Mouse (Mus musculus): ENCODE data around the gene Tm7sf2. TPM values are rescaled to one million over a fixed set of nuclear protein-coding genes. Genes with fewer than 3 reads are reported as not detected.
A peak's percentile ranks its signal among the peaks of the same experiment; 100 is the strongest.

Tm7sf2 gene
- polyA plus RNA-seq, 1 experiment from 2014 or later, result 22.1 TPM

- Histone ChIP-seq H3K4me1 (ENCODE audit: control insufficient read depth, insufficient read depth, low read length) (peaks cover 19% of the 10 kb centered on the region), H3K4me3 (ENCODE audit: low read length) (peak overlapping the region; percentile 90), H3K9ac (ENCODE audit: low read depth, low read length) (peak overlapping the region; percentile 95), H3K27me3 (ENCODE audit: control insufficient read depth, insufficient read depth, low read length) (no peaks in the 10 kb centered on the region), H3K4me2 (replicated peaks; ENCODE audit: low read depth, low read length) (peak overlapping the region; percentile 100), H3K9me3 (ENCODE audit: control insufficient read depth, low read length) (no peaks in the 10 kb centered on the region), H3K36me3 (ENCODE audit: control insufficient read depth, insufficient read depth, low read length) (peaks cover 15% of the 10 kb centered on the region), H3K27ac (ENCODE audit: low read depth, low read length) (peak overlapping the region; percentile 96)
- WGBS, result 1% methylated on average over 44 of the region's 44 CpGs
- ATAC-seq (ENCODE audit: low FRiP score, low TSS enrichment), result no peak
These were observed 6.4 kb downstream of the Tm7sf2 start for GRCm38 (mm10) chr19:6061641-6062302.

GRCm38 (mm10) chr19:6061021-6061533, 7.1 kb downstream of the Tm7sf2 start, which contains the start of gene Znhit2:
Gene Znhit2 (plus strand): TSS chr19:6061192.
- peak; percentile 63 for ATAC-seq (ENCODE audit: low FRiP score, low TSS enrichment)
- peak within 1 kb of the TSS; percentile 96 for H3K27ac ChIP-seq (ENCODE audit: low read depth, low read length)
- under 1% methylated on average over 58 of the region's 58 CpGs for WGBS
- no peaks in the 10 kb centered on the region for H3K9me3 ChIP-seq (ENCODE audit: control insufficient read depth, low read length)
- H3K9ac ChIP-seq (ENCODE audit: low read depth, low read length), result peak within 1 kb of the TSS; percentile 95
- H3K36me3 ChIP-seq (ENCODE audit: control insufficient read depth, insufficient read depth, low read length), result peaks cover 17% of the 10 kb centered on the region
- peak within 1 kb of the TSS; percentile 100 for H3K4me2 ChIP-seq (replicated peaks; ENCODE audit: low read depth, low read length)
- peak within 1 kb of the TSS; percentile 90 for H3K4me3 ChIP-seq (ENCODE audit: low read length)
- no peaks in the 10 kb centered on the region for H3K27me3 ChIP-seq (ENCODE audit: control insufficient read depth, insufficient read depth, low read length)
- peaks cover 16% of the 10 kb centered on the region for H3K4me1 ChIP-seq (ENCODE audit: control insufficient read depth, insufficient read depth, low read length)

GRCm38 (mm10) chr19:6058966-6059365, 9.2 kb downstream of the Tm7sf2 start:
- Histone ChIP-seq H3K27ac (ENCODE audit: low read depth, low read length) (no peak overlapping the region), H3K9ac (ENCODE audit: low read depth, low read length) (peak overlapping the region; percentile 88), H3K4me1 (ENCODE audit: control insufficient read depth, insufficient read depth, low read length) (peaks cover 15% of the 10 kb centered on the region), H3K4me2 (replicated peaks; ENCODE audit: low read depth, low read length) (peak overlapping the region; percentile 84), H3K36me3 (ENCODE audit: control insufficient read depth, insufficient read depth, low read length) (peaks cover 36% of the 10 kb centered on the region), H3K27me3 (ENCODE audit: control insufficient read depth, insufficient read depth, low read length) (no peaks in the 10 kb centered on the region), H3K9me3 (ENCODE audit: control insufficient read depth, low read length) (no peaks in the 10 kb centered on the region), H3K4me3 (ENCODE audit: low read length) (peak overlapping the region; percentile 82)
- ATAC-seq (ENCODE audit: low FRiP score, low TSS enrichment), result no peak
- WGBS, result 83% methylated on average over 5 of the region's 5 CpGs

- peak overlapping the region; percentile 63; the same call in 1 of the 2 replicates for H3K27ac ChIP-seq (ENCODE audit: low read depth, low read length)
- H3K9me3 ChIP-seq (ENCODE audit: control insufficient read depth, low read length), result no peaks in the 10 kb centered on the region
- peak overlapping the region; percentile 82 for H3K4me3 ChIP-seq (ENCODE audit: low read length)
- no peak for ATAC-seq (ENCODE audit: low FRiP score, low TSS enrichment)
- peaks cover 15% of the 10 kb centered on the region for H3K4me1 ChIP-seq (ENCODE audit: control insufficient read depth, insufficient read depth, low read length)
- peak overlapping the region; percentile 84 for H3K4me2 ChIP-seq (replicated peaks; ENCODE audit: low read depth, low read length)
- peak overlapping the region; percentile 88 for H3K9ac ChIP-seq (ENCODE audit: low read depth, low read length)
- 33% methylated on average over 5 of the region's 5 CpGs for WGBS
- no peaks in the 10 kb centered on the region for H3K27me3 ChIP-seq (ENCODE audit: control insufficient read depth, insufficient read depth, low read length)
- peaks cover 41% of the 10 kb centered on the region for H3K36me3 ChIP-seq (ENCODE audit: control insufficient read depth, insufficient read depth, low read length)
These were observed 9.7 kb downstream of the Tm7sf2 start for GRCm38 (mm10) chr19:6058513-6058912.

- peaks cover 51% of the 10 kb centered on the region for H3K36me3 ChIP-seq (ENCODE audit: control insufficient read depth, insufficient read depth, low read length)
- peak within 1 kb of the TSS; percentile 88 for H3K9ac ChIP-seq (ENCODE audit: low read depth, low read length)
- H3K9me3 ChIP-seq (ENCODE audit: control insufficient read depth, low read length), result no peaks in the 10 kb centered on the region
- under 1% methylated on average over 58 of the region's 63 CpGs for WGBS
- H3K27ac ChIP-seq (ENCODE audit: low read depth, low read length), result peak within 1 kb of the TSS; percentile 63
- peak within 1 kb of the TSS; percentile 84 for H3K4me2 ChIP-seq (replicated peaks; ENCODE audit: low read depth, low read length)
- peaks cover 14% of the 10 kb centered on the region for H3K4me1 ChIP-seq (ENCODE audit: control insufficient read depth, insufficient read depth, low read length)
- H3K27me3 ChIP-seq (ENCODE audit: control insufficient read depth, insufficient read depth, low read length), result no peaks in the 10 kb centered on the region
- peak; percentile 87 for ATAC-seq (ENCODE audit: low FRiP score, low TSS enrichment)
- peak within 1 kb of the TSS; percentile 82 for H3K4me3 ChIP-seq (ENCODE audit: low read length)
These were observed 10.7 kb downstream of the Tm7sf2 start, which contains the start of the genes Mrpl49 and Fau for GRCm38 (mm10) chr19:6057313-6058096. Gene Mrpl49 (minus strand): TSS chr19:6057785. Gene Fau (plus strand): TSS chr19:6057844.

GRCm38 (mm10) chr19:6056696-6057095, 11.5 kb downstream of the Tm7sf2 start:
- Histone ChIP-seq H3K4me1 (ENCODE audit: control insufficient read depth, insufficient read depth, low read length) (peaks cover 6% of the 10 kb centered on the region; the same call in 1 of the 2 replicates), H3K9me3 (ENCODE audit: control insufficient read depth, low read length) (no peaks in the 10 kb centered on the region), H3K27ac (ENCODE audit: low read depth, low read length) (no peak overlapping the region), H3K9ac (ENCODE audit: low read depth, low read length) (peak overlapping the region; percentile 88; the same call in 1 of the 2 replicates), H3K4me2 (replicated peaks; ENCODE audit: low read depth, low read length) (peak overlapping the region; percentile 69), H3K27me3 (ENCODE audit: control insufficient read depth, insufficient read depth, low read length) (no peaks in the 10 kb centered on the region), H3K4me3 (ENCODE audit: low read length) (peak overlapping the region; percentile 82), H3K36me3 (ENCODE audit: control insufficient read depth, insufficient read depth, low read length) (peaks cover 59% of the 10 kb centered on the region)
- no peak for ATAC-seq (ENCODE audit: low FRiP score, low TSS enrichment)
- 67% methylated on average over 4 of the region's 4 CpGs for WGBS

- no peak overlapping the region for H3K4me2 ChIP-seq (replicated peaks; ENCODE audit: low read depth, low read length)
- no peak for ATAC-seq (ENCODE audit: low FRiP score, low TSS enrichment)
- no peaks in the 10 kb centered on the region for H3K27me3 ChIP-seq (ENCODE audit: control insufficient read depth, insufficient read depth, low read length)
- H3K4me3 ChIP-seq (ENCODE audit: low read length), result no peak overlapping the region
- no peaks in the 10 kb centered on the region for H3K9me3 ChIP-seq (ENCODE audit: control insufficient read depth, low read length)
- 84% methylated on average over 5 of the region's 5 CpGs for WGBS
- H3K27ac ChIP-seq (ENCODE audit: low read depth, low read length), result no peak overlapping the region
- H3K4me1 ChIP-seq (ENCODE audit: control insufficient read depth, insufficient read depth, low read length), result peaks cover 6% of the 10 kb centered on the region; the same call in 1 of the 2 replicates
- peaks cover 77% of the 10 kb centered on the region for H3K36me3 ChIP-seq (ENCODE audit: control insufficient read depth, insufficient read depth, low read length)
- no peak overlapping the region for H3K9ac ChIP-seq (ENCODE audit: low read depth, low read length)
These were observed 13.9 kb downstream of the Tm7sf2 start for GRCm38 (mm10) chr19:6054296-6054695.

GRCm38 (mm10) chr19:6052516-6052915, 15.7 kb downstream of the Tm7sf2 start:
- Histone ChIP-seq H3K4me1 (ENCODE audit: control insufficient read depth, insufficient read depth, low read length) (peaks cover 14% of the 10 kb centered on the region), H3K4me2 (replicated peaks; ENCODE audit: low read depth, low read length) (no peak overlapping the region), H3K4me3 (ENCODE audit: low read length) (no peak overlapping the region), H3K27ac (ENCODE audit: low read depth, low read length) (no peak overlapping the region), H3K9me3 (ENCODE audit: control insufficient read depth, low read length) (no peaks in the 10 kb centered on the region), H3K36me3 (ENCODE audit: control insufficient read depth, insufficient read depth, low read length) (peaks cover 85% of the 10 kb centered on the region), H3K27me3 (ENCODE audit: control insufficient read depth, insufficient read depth, low read length) (no peaks in the 10 kb centered on the region), H3K9ac (ENCODE audit: low read depth, low read length) (no peak overlapping the region)
- ATAC-seq (ENCODE audit: low FRiP score, low TSS enrichment), result no peak
- WGBS, result 87% methylated on average over 7 of the region's 7 CpGs
